Mouse (Mus musculus) cerebellum, adult 2 months (tissue): Measurements from ENCODE around the gene Shc2. TPM values are rescaled to one million over a fixed set of nuclear protein-coding genes. Genes with fewer than 3 reads are reported as not detected.

Experiments
- DNase-seq, 2 experiments: peaks; one replicate each; pipeline ENCODE4 v3.0.0; 2021
- H3K27ac ChIP-seq: fragments of 200-500 bp; 2 replicates; pipeline ENCODE4 v1.5.1; 2012; ENCODE audit warnings: low read length, control low read depth, inconsistent platforms; ENCODE audit not compliant: insufficient read depth
- H3K27me3 ChIP-seq: fragments of 200-500 bp; 2 replicates; pipeline ENCODE4 v1.6.1; 2012; ENCODE audit warnings: inconsistent platforms, mild to moderate bottlenecking, low read length, moderate library complexity; ENCODE audit not compliant: control insufficient read depth, insufficient read depth
- H3K4me1 ChIP-seq: fragments of 200-500 bp; 2 replicates; pipeline ENCODE4 v1.6.1; 2011; ENCODE audit warnings: low read length; ENCODE audit not compliant: control insufficient read depth, insufficient read depth
- H3K4me3 ChIP-seq: fragments of 200-500 bp; replicated peaks from 2 replicates; pipeline ENCODE3; 2011; ENCODE audit warnings: mild to moderate bottlenecking, low read depth, low read length, control low read depth; ENCODE audit not compliant: insufficient read depth
- CTCF ChIP-seq: fragments of 200-500 bp; IDR thresholded peaks from 2 replicates; pipeline ENCODE4 v1.5.1; 2011; ENCODE audit warnings: low read depth, mild to moderate bottlenecking, control low read depth, low read length, moderate library complexity, borderline replicate concordance; ENCODE audit not compliant: insufficient read depth
- POLR2A ChIP-seq: fragments of 200-500 bp; IDR thresholded peaks from 2 replicates; pipeline ENCODE4 v1.6.1; 2011; ENCODE audit warnings: low read length, control low read depth, borderline replicate concordance; ENCODE audit not compliant: insufficient read depth
- WGBS: fragments of 180-500 bp; shearing (Covaris S2); methylation state at CpG from one replicate; pipeline ENCODE4 v1.1.7; 2018; 5-methylcytosine and 5-hydroxymethylcytosine counted together
- polyA plus RNA-seq: library from polyadenylated mRNA; depleted of rRNA; stranded (reverse); fragments of >200 nt; gene quantifications from 2 replicates; pipeline ENCODE4 v1.2.3, GENCODE M21; 2012

Gene Shc2
- polyA plus RNA-seq, 1 experiment: 30.2 TPM

DNA sequence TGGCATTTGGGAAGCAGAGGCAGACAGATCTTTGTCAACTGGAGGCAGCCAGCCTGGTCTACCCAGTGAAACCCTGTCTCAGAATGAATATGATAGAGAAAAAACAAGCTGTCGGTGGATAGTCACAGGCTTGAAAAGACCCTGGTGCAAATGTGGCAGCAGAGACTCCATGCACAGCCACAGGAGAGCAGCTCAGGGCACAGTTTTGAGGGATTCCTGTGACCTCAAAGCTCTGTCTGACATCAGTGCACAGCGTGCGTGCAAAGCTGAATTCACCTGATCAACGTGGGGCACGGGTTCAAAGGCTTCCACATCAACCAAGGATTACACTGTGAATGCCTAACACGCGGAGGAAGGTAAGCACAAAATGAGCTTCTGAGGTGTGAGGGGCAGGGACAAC is 57.4 kb downstream of the Shc2 start:
- no peak for TF ChIP-seq POLR2A
- no peak for TF ChIP-seq CTCF
- no peak for DNase-seq
- 71% methylated on average over 7 of the region's 7 CpGs for WGBS
- no peaks in the 10 kb centered on the region for H3K27me3 ChIP-seq
- H3K4me3 ChIP-seq: no peak overlapping the region
- no peaks in the 10 kb centered on the region for H3K4me1 ChIP-seq
- no peak overlapping the region for H3K27ac ChIP-seq

DNA sequence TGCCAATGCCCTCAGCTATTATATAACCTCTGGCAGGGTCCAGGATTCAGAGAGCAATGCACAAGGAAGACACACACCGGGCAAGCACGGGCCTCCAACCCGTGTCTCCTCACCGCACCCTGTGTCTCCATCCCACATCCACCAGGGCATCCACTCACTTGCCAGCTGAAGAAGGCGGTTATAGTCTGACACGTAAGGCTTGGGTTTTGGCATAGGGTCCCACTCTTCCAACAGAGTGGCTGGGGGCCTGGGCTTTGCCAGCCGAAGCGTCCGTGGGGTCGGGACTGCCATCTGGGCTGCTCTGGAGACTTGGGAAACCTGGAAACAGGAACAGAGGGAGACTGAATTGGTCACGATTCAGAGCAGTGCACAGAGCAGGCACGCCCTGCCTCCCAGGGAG is 57.9 kb downstream of the Shc2 start:
- no peak for TF ChIP-seq POLR2A
- TF ChIP-seq CTCF: no peak
- H3K4me3 ChIP-seq: no peak overlapping the region
- DNase-seq: no peak
- no peak overlapping the region for H3K27ac ChIP-seq
- no peaks in the 10 kb centered on the region for H3K27me3 ChIP-seq
- 18% methylated on average over 12 of the region's 12 CpGs for WGBS
- H3K4me1 ChIP-seq: no peaks in the 10 kb centered on the region

DNA sequence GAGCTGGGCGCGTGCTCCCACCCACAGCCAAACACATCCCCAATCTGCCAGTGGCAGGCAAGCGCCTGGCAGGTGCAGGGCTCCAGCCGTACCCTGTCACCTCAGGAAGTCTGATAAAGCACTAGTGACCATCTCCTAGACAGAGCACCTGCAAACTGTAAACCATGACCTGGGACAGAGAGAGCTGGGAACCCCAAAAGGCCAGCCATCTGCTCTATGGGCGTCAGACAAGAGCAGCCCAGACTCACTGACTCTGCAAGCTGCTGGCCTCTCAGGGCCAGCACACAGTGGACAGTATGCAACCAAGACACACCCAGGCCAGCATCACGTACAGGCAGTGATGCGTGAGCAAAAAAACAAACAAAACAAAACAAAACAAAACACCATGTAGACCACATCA is 58.8 kb downstream of the Shc2 start:
- WGBS: 62% methylated on average over 7 of the region's 7 CpGs
- no peak overlapping the region for H3K27ac ChIP-seq

DNA sequence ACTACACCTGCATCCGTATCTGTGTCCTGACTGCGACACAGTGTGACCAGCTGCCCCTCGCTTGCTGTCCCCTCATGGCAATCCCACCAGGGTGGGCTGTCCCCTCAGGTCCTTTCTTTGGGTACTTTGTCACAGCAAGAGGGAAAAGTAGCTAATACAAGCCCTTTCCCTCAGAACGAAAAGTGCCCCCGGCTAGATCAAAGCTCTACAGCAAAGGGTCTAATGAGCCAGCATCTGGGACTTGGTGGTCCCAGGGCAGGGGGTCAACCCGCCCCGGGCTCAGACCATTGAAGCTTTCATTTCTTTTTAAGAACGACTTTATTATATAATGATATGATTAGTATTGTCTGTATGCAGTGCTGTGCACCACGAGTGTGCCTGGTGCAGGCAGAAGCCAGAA is 59.4 kb downstream of the Shc2 start:
- Histone ChIP-seq H3K27me3 (no peaks in the 10 kb centered on the region), H3K4me1 (no peaks in the 10 kb centered on the region), H3K27ac (no peak overlapping the region), H3K4me3 (no peak overlapping the region)
- DNase-seq: no peak
- no peak for TF ChIP-seq CTCF
- no peak for TF ChIP-seq POLR2A
- WGBS: 49% methylated on average over 9 of the region's 9 CpGs

More for the DNA sequence above, 58.8 kb downstream of the Shc2 start:
- TF ChIP-seq CTCF: no peak
- TF ChIP-seq POLR2A: no peak
- H3K27me3 ChIP-seq: no peaks in the 10 kb centered on the region
- H3K4me1 ChIP-seq: no peaks in the 10 kb centered on the region
- DNase-seq: no peak
- no peak overlapping the region for H3K4me3 ChIP-seq

DNA sequence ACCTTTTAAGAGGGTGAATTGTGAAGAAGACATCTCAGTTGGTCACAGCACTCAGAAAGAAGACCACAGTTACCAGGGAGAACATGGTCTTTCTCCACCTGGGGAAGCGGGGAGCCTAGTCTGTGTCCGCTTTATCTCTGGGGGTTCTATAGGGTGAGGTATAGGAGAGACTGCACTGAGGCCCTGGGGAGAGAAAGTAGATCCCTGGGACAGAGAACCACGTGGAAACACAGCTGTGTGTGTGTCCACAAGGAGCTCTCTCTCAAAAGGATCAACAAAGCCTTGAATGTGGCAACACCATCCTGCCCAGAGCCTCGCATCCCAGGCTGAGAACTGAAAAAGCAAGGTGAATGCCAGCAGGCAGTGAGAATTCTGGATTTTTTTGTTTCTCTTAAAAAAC is 60.3 kb downstream of the Shc2 start:
- no peak for TF ChIP-seq POLR2A
- TF ChIP-seq CTCF: no peak

DNA sequence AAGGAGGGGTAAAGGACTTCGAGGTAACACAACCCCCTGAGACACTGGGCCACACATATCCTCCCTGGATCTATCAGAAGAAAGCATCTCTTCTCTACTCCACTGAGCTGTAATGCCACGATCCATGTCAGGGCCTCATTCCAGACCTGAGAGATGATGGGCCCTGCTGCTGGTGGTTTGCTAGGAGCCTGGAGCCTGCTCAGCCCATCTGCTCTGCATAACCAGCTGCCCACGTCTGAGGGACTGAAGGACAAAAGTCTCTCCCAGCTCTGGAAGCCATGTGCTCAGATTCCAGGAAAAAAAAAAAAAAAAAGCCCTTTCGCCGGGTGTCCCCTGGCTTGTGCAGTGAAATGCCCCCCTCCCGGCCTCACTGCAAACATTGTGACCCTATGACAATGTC is 62.0 kb downstream of the Shc2 start:
- DNase-seq: no peak
- WGBS: 43% methylated on average over 6 of the region's 6 CpGs
- Histone ChIP-seq H3K27me3 (no peaks in the 10 kb centered on the region), H3K4me1 (no peaks in the 10 kb centered on the region), H3K4me3 (no peak overlapping the region), H3K27ac (no peak overlapping the region)
- no peak for TF ChIP-seq CTCF
- TF ChIP-seq POLR2A: no peak

More for the DNA sequence above, 60.3 kb downstream of the Shc2 start:
- H3K4me3 ChIP-seq: no peak overlapping the region
- H3K27me3 ChIP-seq: no peaks in the 10 kb centered on the region
- no peaks in the 10 kb centered on the region for H3K4me1 ChIP-seq
- H3K27ac ChIP-seq: no peak overlapping the region
- no peak for DNase-seq
- 77% methylated on average over 4 of the region's 4 CpGs for WGBS

DNA sequence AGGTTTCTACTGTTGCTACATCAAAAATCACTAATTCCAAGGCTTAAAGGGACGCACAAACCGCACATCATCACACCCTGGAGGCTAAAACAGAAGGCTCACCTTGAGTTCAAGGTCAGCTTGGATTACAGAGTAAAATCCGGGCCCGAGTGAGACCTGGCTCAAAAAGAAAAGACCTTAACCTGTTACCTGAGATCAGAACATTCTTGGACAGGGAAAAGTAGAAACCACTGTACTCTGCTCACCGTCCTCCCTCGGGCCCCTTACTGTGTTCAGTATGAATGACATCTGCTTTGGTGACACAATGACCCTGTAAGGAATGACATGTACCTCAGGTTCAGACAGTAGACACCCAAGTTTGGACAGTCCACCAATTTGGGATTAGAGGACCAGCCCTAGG is 62.9 kb downstream of the Shc2 start:
- WGBS: 88% methylated on average over 6 of the region's 6 CpGs
- Histone ChIP-seq H3K27me3 (no peaks in the 10 kb centered on the region), H3K27ac (no peak overlapping the region), H3K4me3 (no peak overlapping the region), H3K4me1 (no peaks in the 10 kb centered on the region)
- DNase-seq: no peak
- TF ChIP-seq POLR2A: no peak
- no peak for TF ChIP-seq CTCF

DNA sequence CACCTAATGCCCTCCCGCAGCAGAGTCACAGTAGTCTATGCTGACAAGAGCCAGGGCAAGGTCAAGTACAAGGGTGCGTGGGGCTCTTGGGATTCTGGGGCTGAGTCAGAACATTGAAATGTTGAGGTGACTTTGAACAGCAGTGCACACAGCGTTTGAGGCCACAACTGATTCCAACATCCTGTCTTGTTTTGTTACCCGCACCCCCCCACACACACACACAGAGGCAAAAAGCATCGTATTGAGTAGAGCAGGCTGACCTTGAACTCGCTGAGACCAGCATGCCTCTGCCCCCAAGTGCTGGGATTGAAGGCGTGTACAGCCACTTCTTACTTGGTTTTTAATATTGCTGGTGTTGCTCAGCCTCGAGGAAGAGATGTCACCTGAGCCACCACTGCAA is 63.4 kb downstream of the Shc2 start:
- WGBS: 86% methylated on average over 8 of the region's 8 CpGs
- Histone ChIP-seq H3K27me3 (no peaks in the 10 kb centered on the region), H3K27ac (no peak overlapping the region), H3K4me3 (no peak overlapping the region), H3K4me1 (no peaks in the 10 kb centered on the region)
- TF ChIP-seq CTCF (no peak), POLR2A (no peak)
- DNase-seq: no peak

DNA sequence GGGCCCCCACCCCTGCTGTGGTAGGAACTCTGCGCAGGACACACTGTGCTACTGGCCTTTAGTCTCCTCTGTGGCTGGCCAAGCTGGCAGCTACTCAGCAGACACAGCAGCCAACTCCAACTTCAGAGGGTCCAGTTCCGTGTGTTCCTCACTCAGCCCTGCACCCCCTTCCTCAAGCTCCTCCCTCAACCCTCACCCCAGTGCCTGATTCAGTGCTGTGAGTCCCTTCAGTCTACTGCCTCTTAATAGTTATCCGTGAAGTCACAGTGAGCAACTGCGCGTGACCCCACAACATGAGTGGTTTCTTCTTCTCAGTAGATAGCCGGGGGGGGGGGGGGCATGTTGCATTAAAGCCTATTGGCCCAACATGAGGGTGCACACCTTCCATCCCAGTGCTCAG is 64.1 kb downstream of the Shc2 start:
- no peak overlapping the region for H3K4me3 ChIP-seq
- TF ChIP-seq CTCF (no peak), POLR2A (no peak)
- no peak overlapping the region for H3K27ac ChIP-seq
- WGBS: 75% methylated on average over 6 of the region's 6 CpGs
- no peaks in the 10 kb centered on the region for H3K27me3 ChIP-seq
- H3K4me1 ChIP-seq: no peaks in the 10 kb centered on the region
- DNase-seq: no peak

DNA sequence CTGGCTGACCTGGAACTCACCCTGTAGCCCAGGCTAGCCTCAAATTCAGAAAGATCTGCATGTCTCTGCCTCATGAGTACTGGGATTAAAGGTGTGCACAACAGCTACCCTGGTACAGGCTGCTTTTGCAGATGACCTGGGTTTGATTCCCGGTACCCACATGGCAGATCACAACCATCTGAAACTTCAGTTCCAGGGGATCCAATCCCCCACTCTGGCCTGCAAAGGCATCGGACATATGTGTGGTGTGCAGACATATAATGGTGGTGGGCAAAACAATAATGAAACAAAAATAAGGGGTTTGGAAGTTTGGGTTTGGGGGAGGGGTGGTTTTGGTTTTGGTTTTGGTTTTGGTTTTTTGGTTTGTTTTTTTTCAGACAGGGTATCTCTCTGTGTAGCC is 66.4 kb downstream of the Shc2 start:
- WGBS: 98% methylated on average over 2 of the region's 2 CpGs
- Histone ChIP-seq H3K4me3 (no peak overlapping the region), H3K27ac (no peak overlapping the region), H3K4me1 (no peaks in the 10 kb centered on the region), H3K27me3 (no peaks in the 10 kb centered on the region)
- DNase-seq: no peak
- no peak for TF ChIP-seq CTCF
- no peak for TF ChIP-seq POLR2A
